Mouse (Mus musculus) megakaryocyte, embryonic 14.5 days (primary cell): ENCODE measurements around the gene Tead2.
"Not testable (repeated sequence)": the region's sequence is repeated elsewhere in the genome, so short reads cannot be mapped to it uniquely, and the experiment has no call there.

ENCODE experiments used
- FLI1 ChIP-seq: IDR thresholded peaks from 2 replicates; pipeline ENCODE4 v1.6.1; 2012; ENCODE audit warnings: low read length, inconsistent platforms, mixed read lengths
- GATA1 ChIP-seq: IDR thresholded peaks from 3 replicates; pipeline ENCODE4 v1.6.1; 2012; ENCODE audit warnings: mixed read lengths, low read length, inconsistent platforms, borderline replicate concordance

GRCm38 (mm10) chr7:45255822-45256221, 40.3 kb downstream of the Tead2 start:
- not testable (repeated sequence) for TF ChIP-seq GATA1, FLI1
